Mouse (Mus musculus) gastrocnemius, postnatal 25 days (tissue): ENCODE measurements around the gene Ago3. TPM values are rescaled to one million over a fixed set of nuclear protein-coding genes. Genes with fewer than 3 reads are reported as not detected.

Experiments
- DNase-seq: peaks from one replicate; pipeline ENCODE4 v3.0.0; 2022
- total RNA-seq, 2 experiments: library from RNA; stranded (reverse); gene quantifications; 1 replicate in 1 of 2; 2 replicates in 1 of 2; pipeline ENCODE4 v1.2.3; 2021

Ago3 gene
- total RNA-seq, 2 experiments from 2014 or later: 10.5 TPM

GRCm38 (mm10) chr4:126423866-126424265 lies 5.5 kb downstream of the Ago3 start:
- no peak for DNase-seq

GRCm38 (mm10) chr4:126415707-126416106 lies 13.6 kb downstream of the Ago3 start:
- no peak for DNase-seq

GRCm38 (mm10) chr4:126412526-126412925 lies 16.8 kb downstream of the Ago3 start:
- no peak for DNase-seq

GRCm38 (mm10) chr4:126371497-126371896 lies 57.9 kb downstream of the Ago3 start:
- DNase-seq: no peak

- DNase-seq: no peak
These were observed 69.3 kb downstream of the Ago3 start for GRCm38 (mm10) chr4:126360069-126360468.

- DNase-seq: no peak
These were observed 85.9 kb downstream of the Ago3 start for GRCm38 (mm10) chr4:126343451-126343850.

GRCm38 (mm10) chr4:126339461-126339860 lies 89.9 kb downstream of the Ago3 start:
- DNase-seq: no peak

GRCm38 (mm10) chr4:126332358-126332757 lies 97.0 kb downstream of the Ago3 start:
- no peak for DNase-seq

GRCm38 (mm10) chr4:126331751-126332150 lies 97.6 kb downstream of the Ago3 start:
- DNase-seq: no peak

- no peak for DNase-seq
These were observed 99.1 kb downstream of the Ago3 start for GRCm38 (mm10) chr4:126330295-126330694.

GRCm38 (mm10) chr4:126326036-126326435 lies 103.3 kb downstream of the Ago3 start:
- DNase-seq: no peak

GRCm38 (mm10) chr4:126325281-126325861 lies 104.0 kb downstream of the Ago3 start, which contains the start of gene Tekt2:
Tekt2 (minus strand) TSS chr4:126325688.
- peak; percentile 42 for DNase-seq

- no peak for DNase-seq
These were observed 104.5 kb downstream of the Ago3 start for GRCm38 (mm10) chr4:126324861-126325260.

GRCm38 (mm10) chr4:126322646-126323045 lies 106.7 kb downstream of the Ago3 start:
- DNase-seq: no peak

GRCm38 (mm10) chr4:126321854-126322511 lies 107.4 kb downstream of the Ago3 start:
- peak; percentile 9 for DNase-seq

- DNase-seq: peak; percentile 94
These were observed 108.1 kb downstream of the Ago3 start, which contains the start of gene Adprhl2 for GRCm38 (mm10) chr4:126321111-126321853. Adprhl2 (minus strand) TSS chr4:126321703.

- no peak for DNase-seq
These were observed 109.5 kb downstream of the Ago3 start for GRCm38 (mm10) chr4:126319806-126320205.

- DNase-seq: no peak
These were observed 112.8 kb downstream of the Ago3 start for GRCm38 (mm10) chr4:126316443-126317040.

GRCm38 (mm10) chr4:126315931-126316330 lies 113.4 kb downstream of the Ago3 start:
- DNase-seq: no peak

- DNase-seq: peak; percentile 79
These were observed 115.0 kb downstream of the Ago3 start for GRCm38 (mm10) chr4:126314393-126314792.

- no peak for DNase-seq
These were observed 116.2 kb downstream of the Ago3 start for GRCm38 (mm10) chr4:126313202-126313601.

GRCm38 (mm10) chr4:126311566-126312200 lies 117.7 kb downstream of the Ago3 start:
- no peak for DNase-seq
